Mouse (Mus musculus) midbrain, embryonic 13.5 days (tissue): ENCODE measurements at regions not wholly inside any gene's neighbourhood (a gene's known extent, or its start where the extent isn't known, plus 50 kb on each side); places are given as distances from the start of the nearest gene placed in this dataset.

Experiments
- ATAC-seq: fragments of 200-750 bp; cut with Nextera tagmentation; 2 replicates; pipeline ENCODE4 v1.8.0; 2017; ENCODE audit warnings: mild to moderate bottlenecking, moderate TSS enrichment, moderate library complexity
- H3K27ac ChIP-seq: fragments of 300-500 bp; sonication (generic); 2 replicates; pipeline ENCODE4 v1.5.1; 2015; ENCODE audit warnings: inconsistent platforms, mild to moderate bottlenecking, moderate library complexity
- H3K27me3 ChIP-seq: fragments of 300-500 bp; sonication (generic); 2 replicates; pipeline ENCODE4 v1.6.1; 2015; ENCODE audit warnings: mild to moderate bottlenecking, inconsistent platforms
- H3K36me3 ChIP-seq: fragments of 300-500 bp; sonication (generic); 2 replicates; pipeline ENCODE4 v1.6.1; 2015; ENCODE audit warnings: mild to moderate bottlenecking, inconsistent platforms
- H3K4me1 ChIP-seq: fragments of 300-500 bp; sonication (generic); replicated peaks from 2 replicates; pipeline ENCODE4 v1.6.1; 2015; ENCODE audit warnings: inconsistent platforms
- H3K4me2 ChIP-seq: fragments of 300-500 bp; sonication (generic); replicated peaks from 2 replicates; pipeline ENCODE4 v1.6.1; 2015; ENCODE audit warnings: moderate library complexity, mild to moderate bottlenecking, inconsistent platforms
- H3K4me3 ChIP-seq: fragments of 300-500 bp; sonication (generic); replicated peaks from 2 replicates; pipeline ENCODE4 v1.5.1; 2015; ENCODE audit warnings: mild to moderate bottlenecking, inconsistent platforms
- H3K9ac ChIP-seq: fragments of 300-500 bp; sonication (generic); replicated peaks from 2 replicates; pipeline ENCODE4 v1.6.1; 2015; ENCODE audit warnings: mild to moderate bottlenecking, inconsistent platforms
- H3K9me3 ChIP-seq: fragments of 300-500 bp; sonication (generic); 2 replicates; pipeline ENCODE4 v1.6.1; 2016; ENCODE audit warnings: mild to moderate bottlenecking, inconsistent platforms
- WGBS: fragments of 180-500 bp; shearing (Covaris S2); methylation state at CpG from one replicate; pipeline ENCODE4 v1.1.7; 2015; 5-methylcytosine and 5-hydroxymethylcytosine counted together

- H3K9me3 ChIP-seq = no peaks in the 10 kb centered on the region
- H3K9ac ChIP-seq = no peak overlapping the region
- H3K4me2 ChIP-seq = no peak overlapping the region
- H3K36me3 ChIP-seq = no peaks in the 10 kb centered on the region
- no peaks in the 10 kb centered on the region for H3K4me1 ChIP-seq
- no peak overlapping the region for H3K27ac ChIP-seq
- no peak for ATAC-seq
- H3K4me3 ChIP-seq = no peak overlapping the region
- H3K27me3 ChIP-seq = no peaks in the 10 kb centered on the region
- 89% methylated on average over 7 of the region's 7 CpGs for WGBS
Observed at GRCm38 (mm10) chr5:76058011-76058410, 79.8 kb upstream of the Kdr start.

GRCm38 (mm10) chr5:76055849-76056248 is 77.6 kb upstream of the Kdr start:
- Histone ChIP-seq H3K27me3 (no peaks in the 10 kb centered on the region), H3K36me3 (no peaks in the 10 kb centered on the region), H3K9me3 (no peaks in the 10 kb centered on the region), H3K4me1 (no peaks in the 10 kb centered on the region), H3K4me2 (no peak overlapping the region), H3K4me3 (no peak overlapping the region), H3K9ac (no peak overlapping the region), H3K27ac (no peak overlapping the region)
- ATAC-seq = no peak
- WGBS = 73% methylated on average over 2 of the region's 2 CpGs

GRCm38 (mm10) chr5:76052782-76053181 is 74.5 kb upstream of the Kdr start:
- Histone ChIP-seq H3K4me3 (no peak overlapping the region), H3K4me1 (no peaks in the 10 kb centered on the region), H3K36me3 (no peaks in the 10 kb centered on the region), H3K9ac (no peak overlapping the region), H3K27me3 (no peaks in the 10 kb centered on the region), H3K9me3 (no peaks in the 10 kb centered on the region), H3K27ac (no peak overlapping the region), H3K4me2 (no peak overlapping the region)
- WGBS = 91% methylated on average over 1 of the region's 1 CpGs
- no peak for ATAC-seq

- Histone ChIP-seq H3K27me3 (no peaks in the 10 kb centered on the region), H3K27ac (no peak overlapping the region), H3K9me3 (no peaks in the 10 kb centered on the region), H3K9ac (no peak overlapping the region), H3K4me1 (no peaks in the 10 kb centered on the region), H3K36me3 (no peaks in the 10 kb centered on the region), H3K4me2 (no peak overlapping the region), H3K4me3 (no peak overlapping the region)
- no peak for ATAC-seq
- 81% methylated on average over 2 of the region's 2 CpGs for WGBS
Observed at GRCm38 (mm10) chr5:76051658-76052057, 73.4 kb upstream of the Kdr start.

- H3K4me2 ChIP-seq = no peak overlapping the region
- no peak overlapping the region for H3K27ac ChIP-seq
- no peak overlapping the region for H3K9ac ChIP-seq
- H3K27me3 ChIP-seq = no peaks in the 10 kb centered on the region
- H3K9me3 ChIP-seq = no peaks in the 10 kb centered on the region
- 82% methylated on average over 9 of the region's 9 CpGs for WGBS
- H3K4me1 ChIP-seq = no peaks in the 10 kb centered on the region
- no peak overlapping the region for H3K4me3 ChIP-seq
- ATAC-seq = no peak
- no peaks in the 10 kb centered on the region for H3K36me3 ChIP-seq
Observed at GRCm38 (mm10) chr5:76048103-76048874, 70.0 kb upstream of the Kdr start.

- Histone ChIP-seq H3K9ac (no peak overlapping the region), H3K4me3 (no peak overlapping the region), H3K4me2 (no peak overlapping the region), H3K27ac (no peak overlapping the region), H3K9me3 (no peaks in the 10 kb centered on the region; the same call in 1 of the 2 replicates), H3K36me3 (no peaks in the 10 kb centered on the region), H3K4me1 (no peaks in the 10 kb centered on the region), H3K27me3 (no peaks in the 10 kb centered on the region)
- ATAC-seq = no peak
- WGBS = 83% methylated on average over 14 of the region's 14 CpGs
Observed at GRCm38 (mm10) chr5:76043521-76044510, 65.6 kb upstream of the Kdr start.

- Histone ChIP-seq H3K4me3 (no peak overlapping the region), H3K4me2 (no peak overlapping the region), H3K27ac (no peak overlapping the region), H3K27me3 (no peaks in the 10 kb centered on the region), H3K9ac (no peak overlapping the region), H3K9me3 (no peaks in the 10 kb centered on the region; the same call in 1 of the 2 replicates), H3K4me1 (no peaks in the 10 kb centered on the region), H3K36me3 (no peaks in the 10 kb centered on the region)
- no peak for ATAC-seq
- WGBS = 74% methylated on average over 10 of the region's 10 CpGs
Observed at GRCm38 (mm10) chr5:76040454-76041203, 62.4 kb upstream of the Kdr start.

- ATAC-seq = no peak
- 48% methylated on average over 4 of the region's 4 CpGs for WGBS
Observed at GRCm38 (mm10) chr5:76028729-76029128, 50.5 kb upstream of the Kdr start.

More at GRCm38 (mm10) chr5:76028729-76029128, 50.5 kb upstream of the Kdr start:
- Histone ChIP-seq H3K4me1 (0 out of 2 replicates have a peak, but pooled peaks cover 4% of the 10 kb centered on the region), H3K9ac (no peak overlapping the region), H3K27ac (no peak overlapping the region), H3K9me3 (no peaks in the 10 kb centered on the region), H3K27me3 (no peaks in the 10 kb centered on the region), H3K4me2 (no peak overlapping the region), H3K4me3 (no peak overlapping the region), H3K36me3 (no peaks in the 10 kb centered on the region)
